Mouse (Mus musculus) E14TG2a.4 (cell line): Measurements from ENCODE around the gene Erv3.

Experiments used
- H3K27me3 ChIP-seq: 2 replicates; pipeline ENCODE4 v1.6.1; 2014; ENCODE audit warnings: low read length, control low read depth; ENCODE audit not compliant: insufficient read depth
- H3K36me3 ChIP-seq: 2 replicates; pipeline ENCODE4 v1.6.1; 2014; ENCODE audit warnings: low read length, control low read depth; ENCODE audit not compliant: insufficient read depth
- H3K4me1 ChIP-seq: replicated peaks from 2 replicates; pipeline ENCODE4 v1.6.1; 2014; ENCODE audit warnings: low read depth, low read length, control low read depth
- H3K4me3 ChIP-seq: replicated peaks from 2 replicates; pipeline ENCODE4 v1.5.1; 2014; ENCODE audit warnings: mild to moderate bottlenecking, low read length
- H3K9me3 ChIP-seq: 2 replicates; pipeline ENCODE4 v1.6.1; 2014; ENCODE audit warnings: low read length, control low read depth
- CTCF ChIP-seq: conservative IDR thresholded peaks from 2 replicates; pipeline ENCODE4 v1.5.1; 2014; ENCODE audit warnings: low read length
- NANOG ChIP-seq: IDR thresholded peaks from 2 replicates; pipeline ENCODE4 v1.6.1; 2014; ENCODE audit warnings: borderline replicate concordance, low read length, mixed read lengths
- POU5F1 ChIP-seq: IDR thresholded peaks from 2 replicates; pipeline ENCODE4 v1.6.1; 2014; ENCODE audit warnings: low read length, borderline replicate concordance

Erv3 gene

GRCm38 (mm10) chr2:131811607-131812006 is 47.9 kb downstream of the Erv3 start:
- Histone ChIP-seq H3K4me3 (no peak overlapping the region), H3K27me3 (peaks cover 11% of the 10 kb centered on the region), H3K36me3 (no peaks in the 10 kb centered on the region), H3K4me1 (peaks cover 50% of the 10 kb centered on the region), H3K9me3 (no peaks in the 10 kb centered on the region)
- no peak for TF ChIP-seq CTCF
- no peak for TF ChIP-seq NANOG
- TF ChIP-seq POU5F1, result no peak

- TF ChIP-seq NANOG (no peak), POU5F1 (no peak), CTCF (no peak)
Observed at GRCm38 (mm10) chr2:131808856-131809255, 50.7 kb downstream of the Erv3 start.

DNA sequence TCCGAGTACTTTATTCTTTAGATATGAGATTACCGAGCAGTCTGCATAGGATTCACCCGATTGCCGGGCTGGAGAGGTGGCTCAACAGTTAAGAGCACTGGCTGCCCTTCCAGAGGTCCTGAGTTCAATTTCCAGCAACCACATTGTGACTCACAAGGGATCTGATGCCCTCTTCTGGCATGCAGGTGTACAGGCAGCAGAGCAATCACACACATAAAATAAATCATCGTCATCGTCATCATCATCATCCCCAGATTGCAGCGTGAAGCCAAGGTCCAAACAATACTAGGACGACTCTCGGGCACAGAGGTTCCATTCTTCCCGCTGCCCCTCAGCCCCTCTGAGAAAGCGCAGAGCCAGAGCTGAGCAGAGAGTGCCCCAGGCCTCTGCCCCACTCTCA is 51.9 kb downstream of the Erv3 start:
- no peaks in the 10 kb centered on the region for H3K36me3 ChIP-seq
- H3K4me3 ChIP-seq, result no peak overlapping the region
- no peaks in the 10 kb centered on the region for H3K9me3 ChIP-seq
- H3K27me3 ChIP-seq, result no peaks in the 10 kb centered on the region
- peaks cover 82% of the 10 kb centered on the region for H3K4me1 ChIP-seq
- TF ChIP-seq CTCF (0 out of 2 replicates have a peak, but pooled peaks have one; percentile 8), POU5F1 (no peak)

More at GRCm38 (mm10) chr2:131808856-131809255, 50.7 kb downstream of the Erv3 start:
- Histone ChIP-seq H3K4me1 (peaks cover 70% of the 10 kb centered on the region), H3K36me3 (no peaks in the 10 kb centered on the region), H3K4me3 (peak overlapping the region; percentile 30; the same call in 1 of the 2 replicates), H3K9me3 (no peaks in the 10 kb centered on the region), H3K27me3 (peaks cover 6% of the 10 kb centered on the region; the same call in 1 of the 2 replicates)

DNA sequence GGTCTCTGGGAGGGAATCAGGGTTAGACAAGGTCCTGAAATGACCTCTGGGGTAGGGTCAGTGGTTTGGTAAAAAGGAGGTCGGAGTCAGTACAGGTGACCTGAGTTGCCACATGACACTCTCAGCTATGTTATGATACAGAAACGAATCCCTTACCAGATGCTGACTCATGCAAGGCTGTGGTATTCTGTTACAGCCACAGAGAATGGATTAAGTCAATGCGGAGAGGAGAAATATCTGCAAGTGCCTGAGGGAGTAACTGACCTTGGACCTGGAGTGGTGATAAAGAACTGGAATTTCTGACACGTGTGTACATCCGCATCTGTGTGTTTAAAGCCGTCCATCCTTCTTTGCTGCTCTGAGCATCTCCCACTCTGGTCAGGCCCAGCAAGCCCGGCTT is 52.7 kb downstream of the Erv3 start:
- TF ChIP-seq POU5F1, result no peak
- no peak for TF ChIP-seq CTCF
- TF ChIP-seq NANOG, result no peak; the same call in 1 of the 2 replicates
- Histone ChIP-seq H3K36me3 (no peaks in the 10 kb centered on the region), H3K27me3 (no peaks in the 10 kb centered on the region), H3K9me3 (no peaks in the 10 kb centered on the region), H3K4me1 (peaks cover 75% of the 10 kb centered on the region), H3K4me3 (no peak overlapping the region; the same call in 1 of the 2 replicates)

GRCm38 (mm10) chr2:131805306-131805705 is 54.2 kb downstream of the Erv3 start:
- no peaks in the 10 kb centered on the region for H3K27me3 ChIP-seq
- 0 out of 2 replicates have a peak overlapping the region, but pooled peaks have one; percentile 13 for H3K4me3 ChIP-seq
- no peak for TF ChIP-seq POU5F1
- no peak for TF ChIP-seq CTCF
- no peak for TF ChIP-seq NANOG
- H3K36me3 ChIP-seq, result no peaks in the 10 kb centered on the region
- H3K9me3 ChIP-seq, result no peaks in the 10 kb centered on the region
- H3K4me1 ChIP-seq, result peaks cover 83% of the 10 kb centered on the region

GRCm38 (mm10) chr2:131803801-131804200 is 55.7 kb downstream of the Erv3 start:
- Histone ChIP-seq H3K4me3 (no peak overlapping the region), H3K9me3 (no peaks in the 10 kb centered on the region), H3K36me3 (no peaks in the 10 kb centered on the region), H3K27me3 (no peaks in the 10 kb centered on the region), H3K4me1 (peaks cover 70% of the 10 kb centered on the region)
- no peak for TF ChIP-seq NANOG
- no peak for TF ChIP-seq POU5F1
- TF ChIP-seq CTCF, result no peak
